8 mouse cellular contexts compared by ENCODE assay signal in genomic region chrX:170009016-170009750, GRCm38 (mm10). TPM values are rescaled to one million over a fixed set of nuclear protein-coding genes. Genes with fewer than 3 reads are reported as not detected.
DNase-seq lines count a peak whose midpoint lies in the region; ATAC-seq and TF ChIP-seq lines count a peak whose summit lies in the region.
"Not testable (repeated sequence)": the region's sequence is repeated elsewhere in the genome, so short reads cannot be mapped to it uniquely, and the experiment has no call there.

Gene Gm21887 (plus strand): TSS chrX:170009659.

- 0 out of 2 replicates have a peak within 1 kb of the TSS, but pooled peaks have one; percentile 17 for H3K27ac ChIP-seq in cerebellum, adult 2 months (ENCODE audit: insufficient read depth, low read length)
- H3K27ac ChIP-seq in lung, embryonic 16.5 days (ENCODE audit: low read length) = peak within 1 kb of the TSS; percentile 67

- peak within 1 kb of the TSS; percentile 36; the same call in 1 of the 2 replicates for H3K4me2 ChIP-seq in lung, embryonic 16.5 days (ENCODE audit: low read depth, low read length)

- H3K4me1 ChIP-seq in cerebellum, adult 2 months (ENCODE audit: control insufficient read depth, insufficient read depth, low read length); lung, embryonic 16.5 days (replicated peaks; ENCODE audit: control insufficient read depth, insufficient read depth, low read length): not testable (repeated sequence)

- H3K36me3 ChIP-seq in lung, embryonic 16.5 days (ENCODE audit: control insufficient read depth, insufficient read depth, low read length) = peaks cover 10% of the 10 kb centered on the region

- peak; percentile 96 for DNase-seq in MEL-GATA-1-ER (ENCODE audit: extremely low read depth, low read depth)
- peak; percentile 97 for DNase-seq in cerebellum, adult 2 months
- DNase-seq in forelimb bud, embryonic 11.5 days (ENCODE audit: low read depth, low spot score) = peak; percentile 100
- peak; percentile 100 for DNase-seq in heart, postnatal 4 days
- DNase-seq in layer of hippocampus, adult 8-10 months (ENCODE audit: low spot score in 2 of 2) = peak; percentile 91 to 95
- DNase-seq in ovary, postnatal 10 days (ENCODE audit: low spot score) = peak; percentile 99
- peak; percentile 95 for DNase-seq in thymus, postnatal 0 days (ENCODE audit: low spot score)

- peaks cover 28% of the 10 kb centered on the region for H3K9me3 ChIP-seq in lung, embryonic 16.5 days (ENCODE audit: control insufficient read depth, low read length)

- not testable (repeated sequence) for TF ChIP-seq CTCF in cerebellum, adult 2 months (IDR thresholded peaks at IDR 0.05; ENCODE audit: borderline replicate concordance, insufficient read depth, low read depth, low read length)

- H3K9ac ChIP-seq in lung, embryonic 16.5 days (ENCODE audit: low read length) = peak within 1 kb of the TSS; percentile 70

- peak within 1 kb of the TSS; percentile 85 for H3K4me3 ChIP-seq in cerebellum, adult 2 months (replicated peaks; ENCODE audit: insufficient read depth, low read depth, low read length)
- H3K4me3 ChIP-seq in lung, embryonic 16.5 days (ENCODE audit: low read length) = peak within 1 kb of the TSS; percentile 56

- TF ChIP-seq POLR2A in cerebellum, adult 2 months (IDR thresholded peaks at IDR 0.05; ENCODE audit: borderline replicate concordance, insufficient read depth, low read length) = not testable (repeated sequence)

- 84% methylated on average over 118 of the region's 118 CpGs for WGBS in cerebellum, adult 2 months
- 66% methylated on average over 115 of the region's 118 CpGs for WGBS in lung, embryonic 16.5 days

- H3K27me3 ChIP-seq in cerebellum, adult 2 months (ENCODE audit: control insufficient read depth, insufficient read depth, low read length); lung, embryonic 16.5 days (ENCODE audit: control insufficient read depth, insufficient read depth, low read depth, low read length): not testable (repeated sequence)

- ATAC-seq in lung, embryonic 16.5 days (ENCODE audit: low read depth) = peak; percentile 89

RNA-seq across cellular contexts. Expression of gene Gm21887, which starts in this region (rescaled TPM):
- polyA plus RNA-seq in cerebellum, adult 2 months (2012; rRNA removed) = 648 and 794 TPM in 2 replicates
- total RNA-seq in heart, postnatal 4 days (2021) = 100 to 1,000 TPM in 1 of 2 experiments, 10 to 100 TPM in 1; 99.1 to 109 TPM
- 100 to 1,000 TPM in 3 of 4 experiments, 10 to 100 TPM in 1; 76.9 to 182 (median 146) TPM for total RNA-seq in layer of hippocampus, adult 8-10 months (2022)
- 126 and 202 TPM in 2 replicates for polyA plus RNA-seq in lung, embryonic 16.5 days (2015; fragmentation: Nextera tagmentation; extraction: Ambion mirVana)
- polyA plus RNA-seq in thymus, postnatal 0 days (2015; fragmentation: Nextera tagmentation; extraction: Ambion mirVana) = 166 and 243 TPM in 2 replicates

Comparison
In these comparisons a context has a peak if more than half of its experiments do, and no peak if none do; other contexts are left out.
1. Peak in every context shown above with its lines: DNase-seq, ATAC-seq, H3K4me3 ChIP-seq and H3K27ac ChIP-seq.